Mouse (Mus musculus): ENCODE data around the gene Zdhhc7. TPM values are rescaled to one million over a fixed set of nuclear protein-coding genes. Genes with fewer than 3 reads are reported as not detected.

Zdhhc7 gene
- total RNA-seq, 2 experiments from 2014 or later = 24.9 to 26.2 TPM

DNA sequence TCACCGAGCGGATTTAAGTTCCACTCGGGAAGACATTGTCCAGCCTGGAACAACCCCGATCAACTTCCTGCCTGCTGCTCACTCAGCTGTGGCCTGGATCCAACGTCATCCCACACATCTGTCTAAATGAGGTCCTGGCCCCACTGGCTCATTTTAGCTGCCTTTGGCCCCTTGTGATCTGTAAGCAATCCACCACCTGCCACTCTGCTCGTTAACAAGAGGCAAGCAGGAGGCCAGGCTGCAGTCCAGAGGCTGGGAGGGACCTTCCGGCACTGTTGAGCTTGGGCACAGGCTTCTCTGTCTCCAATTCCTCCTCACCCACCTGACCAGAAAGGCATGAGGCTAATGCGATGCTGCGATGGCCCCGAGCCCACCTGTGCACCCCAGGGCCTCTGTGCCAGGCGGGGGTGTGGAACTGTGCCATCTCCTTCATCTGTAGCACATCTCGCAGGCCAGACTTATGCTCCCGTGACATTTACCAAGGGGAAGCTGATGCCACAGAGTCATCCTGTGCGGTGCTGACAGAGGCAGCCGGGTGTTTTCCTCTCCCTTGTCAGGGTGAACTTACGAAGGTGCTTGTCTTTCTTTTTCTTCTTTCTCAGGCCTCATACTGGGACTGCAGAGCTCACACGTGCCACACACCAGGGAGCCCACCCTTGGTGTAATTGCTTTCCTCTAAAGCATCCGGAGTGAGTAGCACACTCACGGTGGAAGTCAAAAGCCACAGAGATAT is 33.2 kb downstream of the Zdhhc7 start:
- peak; percentile 92 for DNase-seq

DNA sequence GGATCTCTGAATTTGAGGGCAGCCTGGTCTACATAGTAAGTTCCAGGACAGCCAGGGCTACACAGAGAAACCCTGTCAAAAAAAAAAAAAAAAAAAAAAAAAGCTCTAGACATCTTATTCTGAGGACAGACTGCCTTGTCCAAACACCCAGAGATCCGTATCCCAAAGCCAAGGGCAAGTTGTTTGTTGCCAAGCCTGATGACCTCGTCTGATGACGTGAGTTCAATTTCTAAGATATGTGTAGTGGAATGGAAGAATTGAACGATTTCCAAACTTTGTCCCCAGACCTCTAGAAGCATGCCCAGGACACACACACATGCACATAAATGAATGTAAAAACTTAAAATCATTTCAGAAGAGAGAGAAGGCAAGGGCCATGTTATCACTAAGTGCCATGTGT is 35.1 kb downstream of the Zdhhc7 start:
- DNase-seq = no peak

DNA sequence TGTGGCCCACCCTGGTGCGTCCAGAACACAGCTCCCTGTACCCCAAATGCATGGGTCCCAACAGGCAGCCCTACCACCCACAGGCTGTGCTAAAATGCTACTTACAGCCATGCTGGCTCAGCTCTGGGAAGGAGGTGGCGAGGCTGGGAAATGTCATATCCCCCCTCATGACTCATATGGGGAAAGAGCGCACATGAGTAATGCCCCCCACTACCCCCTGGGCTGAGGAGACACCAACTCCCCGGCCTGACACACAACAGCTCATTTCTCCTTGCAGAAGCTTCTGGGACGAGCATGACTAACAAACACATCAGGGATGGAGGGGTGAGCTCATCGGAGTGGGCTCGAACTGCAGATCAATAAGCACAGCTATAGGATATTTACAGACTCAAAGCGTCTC is 35.7 kb downstream of the Zdhhc7 start:
- no peak for DNase-seq

DNA sequence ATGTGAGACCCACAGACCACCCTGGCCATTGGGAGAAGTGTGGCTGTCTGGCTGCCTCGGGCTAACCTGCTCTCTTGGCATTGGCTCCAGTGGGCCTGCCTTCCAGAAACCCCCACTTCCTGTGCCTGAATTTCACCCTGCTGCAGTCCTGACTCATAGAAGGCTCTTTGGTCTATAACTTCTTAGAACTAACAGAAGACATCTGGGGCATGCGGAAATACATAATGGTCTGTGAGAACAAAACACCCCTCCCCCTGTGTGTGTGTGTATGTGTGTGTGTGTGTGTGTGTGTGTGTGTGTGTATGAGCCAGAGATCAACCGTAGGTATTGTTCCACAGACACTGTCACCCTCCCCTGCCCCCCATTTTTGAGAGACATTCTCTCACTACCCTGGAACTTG is 38.0 kb downstream of the Zdhhc7 start:
- DNase-seq = no peak

DNA sequence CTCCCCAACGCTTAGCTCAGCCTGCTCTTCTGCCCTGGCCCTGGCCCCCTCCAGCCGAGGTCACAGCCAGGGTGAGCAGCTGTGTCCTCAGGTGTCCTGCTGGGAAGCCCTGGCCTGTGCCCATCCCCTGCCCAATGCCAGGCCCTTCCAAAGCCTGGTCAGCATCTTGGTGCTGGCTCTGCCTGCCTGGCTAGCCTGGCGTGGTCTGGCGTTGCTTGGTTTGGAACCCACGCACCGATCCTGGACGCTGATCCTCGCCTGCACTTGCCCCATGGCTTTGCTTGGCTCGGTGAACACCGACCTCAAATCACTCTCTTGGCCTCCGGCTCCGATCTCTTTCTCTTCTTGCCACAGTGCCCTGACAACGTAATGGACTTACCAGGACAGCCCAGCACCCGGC is 38.5 kb downstream of the Zdhhc7 start:
- peak; percentile 87 for DNase-seq

DNA sequence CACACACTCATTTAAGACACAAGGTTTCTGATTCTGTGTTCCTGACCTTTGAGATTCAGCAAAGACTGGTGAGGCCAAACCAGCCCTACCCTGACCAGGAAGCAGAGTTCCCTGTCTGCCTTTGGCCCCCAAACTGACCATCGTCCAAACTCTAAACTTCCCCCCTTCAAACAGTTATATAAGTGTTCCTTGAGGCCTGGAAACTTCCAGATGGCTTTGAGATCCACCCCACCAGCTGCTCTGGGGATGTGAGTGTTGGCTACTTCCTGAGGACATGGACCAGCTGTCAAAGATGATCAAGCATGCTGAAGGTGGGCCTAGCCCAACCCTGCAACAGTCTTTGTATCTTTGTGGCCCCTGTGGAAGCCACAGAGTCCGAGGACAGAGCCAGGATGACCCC is 44.2 kb downstream of the Zdhhc7 start:
- peak; percentile 56 for DNase-seq

DNA sequence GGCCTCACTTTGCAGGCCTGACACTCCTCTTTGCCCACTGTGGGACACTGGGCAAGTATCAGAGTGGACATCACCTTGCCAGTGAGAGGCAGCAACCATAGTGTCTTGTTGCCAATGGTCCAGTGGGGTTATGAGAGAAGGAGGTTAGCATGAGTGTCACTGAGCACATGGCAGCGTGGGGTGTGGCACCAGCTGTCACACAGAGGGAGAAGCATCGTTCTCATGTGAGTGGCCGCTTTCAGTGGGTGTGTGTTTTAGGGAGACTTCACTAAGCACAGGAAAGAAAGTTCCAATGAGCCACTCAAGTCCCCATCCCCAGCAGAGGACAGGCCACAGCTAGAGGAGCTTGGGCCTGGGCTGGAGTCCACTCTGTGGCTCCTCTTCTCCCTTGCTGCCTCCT is 46.4 kb downstream of the Zdhhc7 start:
- no peak for DNase-seq

DNA sequence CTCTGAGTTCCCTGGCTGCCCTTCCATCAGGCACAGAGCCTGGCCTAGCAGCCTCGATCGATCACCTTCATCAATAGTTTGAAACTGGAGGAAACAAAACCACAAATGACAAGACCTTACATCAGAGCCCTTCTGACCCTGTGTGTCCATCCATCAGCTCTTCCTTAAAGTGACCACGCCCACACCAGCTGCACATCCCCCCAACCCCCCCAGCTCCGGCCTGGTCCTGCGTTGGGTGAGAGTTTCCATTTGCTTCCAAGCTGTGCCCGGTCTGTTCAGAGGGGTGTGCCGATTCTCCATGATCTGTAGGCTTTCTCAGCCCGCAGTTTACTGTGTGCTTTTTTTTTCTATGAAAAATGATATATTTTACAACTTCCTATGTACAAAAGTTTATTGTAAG is 49.0 kb downstream of the Zdhhc7 start:
- no peak for DNase-seq

DNA sequence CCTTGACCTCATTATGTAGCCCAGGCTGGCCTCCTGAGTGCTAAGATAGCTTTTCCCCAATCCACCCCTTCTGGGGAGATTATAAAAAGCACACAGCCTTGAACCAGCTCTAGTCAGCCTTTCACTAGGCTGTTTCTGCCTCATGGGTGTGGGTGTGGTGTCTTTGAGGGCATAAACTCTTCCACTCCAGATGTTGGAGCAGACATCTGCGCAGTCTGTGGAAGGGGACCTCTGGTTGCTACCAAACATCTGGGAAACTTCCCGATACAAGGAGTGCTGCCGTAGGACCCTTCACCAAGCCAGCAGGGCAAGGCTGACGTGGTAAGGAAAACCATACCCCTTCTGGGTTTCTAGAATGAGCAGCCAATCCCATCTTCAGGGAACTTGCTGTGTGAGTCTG is 49.4 kb downstream of the Zdhhc7 start:
- DNase-seq = no peak

DNA sequence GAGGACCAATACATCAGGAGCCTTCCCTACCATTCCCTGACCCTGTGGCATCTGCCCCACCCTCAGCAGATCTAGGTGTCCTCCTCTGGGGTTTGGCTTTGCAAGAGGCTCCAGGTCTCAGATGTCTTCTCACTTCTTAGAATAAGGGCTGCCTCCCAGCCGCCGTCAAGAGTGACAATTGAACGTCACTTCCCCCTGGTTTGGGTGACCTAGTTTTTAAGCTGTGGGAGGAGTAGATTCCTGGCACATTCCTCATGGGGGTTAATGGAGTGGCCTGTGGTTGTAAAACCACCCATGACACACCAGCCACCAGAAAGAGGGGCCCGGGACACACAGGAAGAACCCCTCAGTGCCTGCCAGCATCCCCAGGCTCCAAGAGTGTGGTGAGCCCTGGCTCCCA is 50.3 kb downstream of the Zdhhc7 start:
- DNase-seq = no peak

DNA sequence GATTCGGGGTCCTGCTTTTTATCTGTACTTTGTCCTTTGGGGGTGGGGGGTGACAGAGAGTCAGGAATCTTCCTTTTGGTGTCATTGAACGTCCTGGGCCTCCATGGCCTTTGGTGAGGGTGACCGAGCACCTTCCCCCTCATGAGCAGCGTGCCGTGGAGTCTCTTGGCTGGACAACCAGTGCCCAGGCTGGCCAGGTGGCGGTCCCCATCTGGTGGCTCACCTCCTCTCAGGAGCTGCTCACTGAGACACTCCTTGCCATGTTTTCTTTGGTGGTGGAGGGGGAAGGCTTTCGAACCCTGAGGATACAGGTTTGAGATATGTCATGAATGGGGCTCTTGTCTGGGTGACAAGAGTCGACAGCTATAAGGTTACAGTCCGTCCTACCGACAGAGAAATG is 50.9 kb downstream of the Zdhhc7 start:
- no peak for DNase-seq

DNA sequence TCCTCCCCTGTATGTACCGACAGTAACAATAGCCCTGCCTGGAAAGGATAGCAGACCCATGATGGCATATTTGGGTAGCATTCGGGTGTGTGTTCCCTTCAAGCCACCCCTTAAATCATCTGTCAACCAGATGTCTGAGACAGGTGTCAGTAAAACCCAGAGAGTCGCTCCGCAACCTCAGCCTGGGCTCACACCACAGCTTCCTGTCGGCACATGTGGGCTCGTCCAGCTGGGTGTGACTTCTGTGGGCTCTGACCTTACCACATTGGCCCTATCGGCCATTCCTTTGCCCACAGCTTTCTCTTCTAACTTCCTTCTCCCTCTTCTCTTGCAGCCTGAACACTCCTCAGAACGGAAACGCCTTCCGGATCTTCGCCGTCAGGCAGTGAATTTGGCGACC is 51.3 kb downstream of the Zdhhc7 start:
- no peak for DNase-seq

DNA sequence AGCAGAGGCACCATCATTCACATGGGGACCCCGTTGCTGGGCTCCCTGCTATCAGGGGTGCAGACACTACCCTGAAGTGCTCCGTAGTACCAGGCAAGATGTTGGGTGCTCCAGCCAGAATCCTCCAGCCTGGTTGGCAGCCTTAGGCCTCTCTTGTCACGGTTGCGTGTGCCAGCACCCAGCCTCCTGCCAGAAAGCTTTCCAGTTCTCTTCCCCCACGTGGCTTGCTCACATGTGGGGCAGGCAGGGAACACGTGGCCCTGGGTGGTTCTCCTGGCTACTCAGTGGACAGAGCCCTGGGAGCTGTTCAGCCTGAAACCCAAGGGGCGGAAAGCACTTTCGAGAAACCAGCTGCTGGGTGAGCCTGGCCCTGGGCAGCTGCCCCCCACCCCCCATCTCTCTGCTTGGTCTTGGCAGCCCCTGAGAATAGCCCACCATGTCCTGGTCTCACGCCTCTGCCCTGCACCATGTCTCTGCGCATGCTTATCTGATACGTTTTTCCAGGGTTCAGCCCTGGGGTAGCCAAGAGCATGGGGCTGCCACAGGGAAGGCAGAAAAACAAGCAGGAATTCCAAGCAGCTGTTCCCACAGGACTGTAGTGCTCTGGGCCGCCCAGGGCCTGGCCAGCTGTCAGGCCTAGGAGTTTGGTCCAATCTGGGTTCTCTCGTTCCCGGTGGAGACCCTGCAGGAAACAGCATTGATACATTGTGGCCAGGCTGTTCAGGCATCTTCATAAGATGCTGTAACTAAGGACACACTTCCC is 54.8 kb downstream of the Zdhhc7 start:
- DNase-seq = peak; percentile 93

DNA sequence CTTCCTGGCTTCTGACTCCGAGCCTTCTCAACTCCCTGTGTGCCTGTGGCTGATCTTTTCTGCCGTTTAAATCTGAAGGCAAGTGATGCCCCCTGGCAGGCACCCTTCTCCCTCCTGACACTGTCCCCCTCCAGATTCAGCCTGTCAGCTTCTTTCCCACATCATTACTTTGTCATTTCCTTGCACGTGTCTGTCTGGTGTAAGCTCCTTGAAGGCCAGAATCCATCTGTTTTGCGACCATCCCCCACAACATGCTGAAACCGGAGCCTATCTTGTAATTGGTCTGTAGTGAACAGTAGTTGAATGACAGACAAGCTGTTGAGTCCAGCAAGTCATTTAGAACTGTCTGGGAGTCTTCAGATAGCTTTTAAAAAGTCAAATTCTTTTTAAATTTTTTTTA is 55.8 kb downstream of the Zdhhc7 start:
- DNase-seq = no peak

DNA sequence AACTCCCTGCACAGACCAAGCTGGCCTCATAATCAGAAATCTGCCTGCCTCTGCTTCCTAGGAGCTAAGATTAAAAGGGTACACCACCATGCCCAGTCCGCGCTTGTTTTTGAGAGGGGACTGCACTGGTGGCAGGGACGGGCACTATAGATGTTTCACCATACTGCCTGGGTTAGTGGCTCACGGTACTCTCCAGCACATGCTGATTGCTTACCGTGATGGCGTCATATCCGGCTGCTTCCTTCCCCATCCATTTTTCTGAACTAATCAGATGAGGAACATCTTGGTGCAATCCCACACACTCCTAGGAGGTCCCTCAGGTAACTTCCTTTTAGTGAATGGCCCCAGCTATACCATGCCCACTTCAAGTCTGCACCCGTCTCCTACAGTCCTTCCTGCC is 56.4 kb downstream of the Zdhhc7 start:
- no peak for DNase-seq

DNA sequence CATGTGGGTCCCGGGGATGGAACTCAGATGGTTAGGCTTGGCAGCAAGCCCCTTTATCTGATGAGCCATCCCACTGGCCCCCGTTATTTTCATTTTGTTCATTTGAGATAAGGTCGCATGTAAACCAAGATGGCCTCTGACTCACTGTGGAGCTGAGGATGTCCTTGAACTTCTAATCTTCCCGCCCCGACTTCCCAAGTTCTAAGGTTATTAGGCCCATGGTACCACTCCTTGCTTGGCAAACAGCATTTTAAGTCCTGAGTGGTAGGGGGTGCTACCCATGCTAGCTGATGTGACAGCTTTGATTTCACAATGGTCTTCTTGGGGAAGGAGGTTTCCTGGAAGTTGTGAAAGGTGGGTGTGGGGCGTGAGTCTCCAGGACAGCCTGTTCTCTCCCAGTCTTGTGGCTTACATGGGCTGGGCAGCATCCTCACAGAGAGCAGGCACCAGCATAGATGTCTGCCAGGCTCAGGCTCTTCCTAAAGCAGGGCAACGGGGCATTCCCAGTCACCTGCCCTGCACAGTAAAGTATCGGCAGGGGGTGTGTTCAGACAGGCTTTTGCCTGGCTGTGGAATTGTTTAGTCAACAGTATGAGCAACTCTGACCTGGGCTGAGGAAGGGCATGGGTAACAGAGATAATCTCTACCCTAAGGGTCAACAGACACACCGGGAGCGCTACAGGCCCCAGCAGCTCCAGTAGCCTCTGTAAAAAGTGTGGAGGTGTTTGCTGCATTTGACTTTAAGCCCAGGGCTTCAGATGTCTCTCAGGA is 58.6 kb downstream of the Zdhhc7 start:
- DNase-seq = no peak

DNA sequence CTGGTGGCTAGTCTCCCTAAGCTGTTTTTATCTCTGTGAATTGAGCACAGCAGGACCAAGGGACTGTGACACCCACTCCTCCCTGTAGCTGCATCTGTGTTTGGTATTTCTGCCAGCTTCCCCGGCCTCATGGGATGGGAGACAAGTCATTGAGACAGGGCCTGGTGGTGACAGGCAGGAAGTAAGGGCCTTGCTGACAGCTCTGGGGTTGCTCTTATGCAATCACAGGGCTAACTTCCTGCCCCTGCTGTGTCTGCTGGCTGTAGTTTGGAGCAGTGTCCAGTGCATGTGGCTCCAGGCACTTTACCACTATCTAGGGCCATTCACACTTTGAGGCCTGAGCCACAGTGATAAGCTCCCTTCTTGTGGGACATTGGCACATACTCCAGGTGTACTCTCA is 60.4 kb downstream of the Zdhhc7 start:
- DNase-seq = peak; percentile 45

DNA sequence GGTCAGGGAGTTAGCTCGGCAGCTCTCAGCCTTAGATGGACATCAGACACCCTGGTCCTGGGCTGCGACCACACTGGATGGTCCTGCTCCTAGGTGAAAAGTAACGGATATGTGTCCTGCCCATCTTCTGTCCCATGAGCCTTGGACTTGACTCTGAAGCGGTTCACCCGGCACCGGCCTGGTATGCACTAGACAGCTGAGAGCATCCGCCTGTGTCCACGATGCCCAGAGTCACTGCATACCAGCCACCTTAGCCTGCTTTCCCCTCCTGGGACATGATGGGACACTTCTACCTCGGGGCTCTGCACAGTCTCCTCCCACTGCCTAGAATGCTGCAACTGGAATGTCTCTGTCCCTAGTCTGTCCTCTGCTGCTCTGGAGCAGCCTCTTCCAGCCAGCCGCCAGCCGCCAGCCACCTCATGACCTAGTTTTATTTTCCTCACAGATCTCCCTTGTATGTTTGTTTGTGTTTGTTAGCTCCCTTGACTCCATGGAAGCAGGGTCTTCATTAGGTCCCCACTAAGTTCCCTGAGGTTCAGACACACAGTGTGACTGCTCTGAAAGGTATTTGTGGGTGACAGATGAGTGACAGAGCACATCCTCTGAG is 61.9 kb downstream of the Zdhhc7 start:
- DNase-seq = no peak

DNA sequence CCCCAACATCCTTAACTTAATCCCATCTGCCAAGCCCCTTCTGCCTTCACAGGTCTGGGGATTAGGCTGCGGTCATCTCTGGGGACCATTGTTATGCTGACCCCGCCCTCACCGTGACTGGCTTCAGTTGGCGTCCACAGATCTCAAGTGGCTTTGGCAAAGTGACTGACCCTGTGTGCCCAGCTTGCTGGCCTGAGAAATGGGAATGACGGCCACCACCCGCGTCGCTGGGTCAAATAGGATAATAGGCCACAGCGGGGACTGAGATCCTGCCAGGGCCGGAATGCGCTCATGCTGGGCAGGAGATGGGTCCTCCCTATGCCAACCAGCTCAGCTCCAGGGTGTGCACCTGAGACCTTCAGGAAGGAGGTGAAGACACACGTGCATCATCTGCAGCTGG is 62.5 kb downstream of the Zdhhc7 start:
- DNase-seq = no peak

DNA sequence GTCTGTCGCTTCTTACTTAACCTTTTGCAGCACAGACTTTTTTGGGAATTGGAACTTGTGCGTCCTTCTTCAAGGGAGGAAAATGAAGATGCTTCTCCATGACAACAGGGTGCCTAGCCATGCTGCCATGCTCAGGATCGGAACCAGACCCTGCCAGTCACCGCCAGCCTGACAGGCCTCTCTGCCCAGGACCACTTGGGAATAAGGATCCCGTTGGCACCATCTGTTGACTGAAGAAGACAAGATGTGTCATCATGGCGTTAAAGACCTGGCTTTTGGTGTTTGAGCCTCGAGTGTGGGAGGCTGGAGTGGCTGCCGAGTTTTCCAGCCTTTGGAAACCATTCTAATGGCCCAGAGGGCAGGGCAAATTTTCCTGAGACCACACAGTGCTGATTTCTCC is 63.7 kb downstream of the Zdhhc7 start:
- DNase-seq = no peak

DNA sequence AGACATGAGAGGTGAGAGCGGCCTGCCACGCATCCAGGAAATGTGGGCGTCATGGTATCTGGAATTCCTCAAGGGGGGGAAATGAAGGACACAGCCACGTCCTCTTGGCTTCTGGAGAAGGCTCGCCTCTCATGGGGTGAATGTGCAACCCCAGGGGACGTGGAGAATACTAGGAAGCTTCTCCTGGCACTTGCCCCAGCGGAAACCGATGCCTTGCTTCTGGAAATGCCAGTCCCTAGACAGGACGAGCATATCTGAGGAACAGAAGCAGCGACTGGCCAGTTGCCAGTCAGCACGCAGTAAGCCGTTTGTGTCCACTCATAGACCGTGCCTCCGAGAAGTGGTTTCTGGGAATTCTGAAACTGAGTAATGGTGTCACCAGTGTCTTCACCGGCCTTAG is 64.1 kb downstream of the Zdhhc7 start:
- DNase-seq = peak; percentile 38

DNA sequence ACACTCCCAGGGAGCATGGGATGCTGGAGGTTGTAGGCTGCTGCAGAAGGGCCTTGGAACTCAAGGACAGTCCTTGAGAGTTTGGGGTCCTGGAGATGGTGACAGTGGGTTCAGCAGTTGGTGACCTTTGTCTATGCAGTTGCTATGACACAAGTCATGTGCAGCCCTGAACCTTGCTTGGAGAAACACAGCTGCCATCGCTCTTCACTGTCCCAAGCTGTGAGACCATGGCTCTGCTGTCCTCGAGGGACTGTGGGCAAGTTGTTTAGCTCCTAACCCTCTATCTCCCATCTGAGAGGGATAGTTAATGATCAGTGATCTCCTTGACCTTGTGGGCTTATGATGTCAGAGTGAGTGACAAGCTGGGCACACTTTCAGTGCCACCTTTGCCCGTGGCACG is 64.7 kb downstream of the Zdhhc7 start:
- DNase-seq = no peak

DNA sequence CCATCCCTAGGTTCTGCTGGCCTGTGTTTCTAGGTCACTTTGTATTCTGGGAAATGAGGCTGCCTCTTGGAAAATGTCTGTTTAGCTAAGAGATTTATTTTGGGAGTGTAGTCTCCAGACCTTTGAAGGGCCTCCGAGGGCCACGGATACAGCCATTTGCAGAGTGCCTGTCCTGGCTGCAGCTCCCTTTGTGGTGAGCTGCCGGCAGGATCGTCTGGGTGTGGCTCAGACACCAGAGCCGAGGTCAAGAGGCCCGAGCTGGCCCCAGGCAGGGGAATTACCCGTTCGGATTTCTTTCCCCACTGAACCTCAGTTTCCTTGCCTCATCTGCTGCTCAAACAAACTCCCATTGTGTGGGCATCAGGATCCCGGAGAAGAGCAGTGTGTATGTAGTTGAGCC is 65.2 kb downstream of the Zdhhc7 start:
- DNase-seq = peak; percentile 49

Measured in gastrocnemius, postnatal 25 days (tissue).